Mouse (Mus musculus): ENCODE results near the gene Kdm4d. TPM values are rescaled to one million over a fixed set of nuclear protein-coding genes. Genes with fewer than 3 reads are reported as not detected.
A peak's percentile ranks its signal among the peaks of the same experiment; 100 is the strongest.
"Not testable (repeated sequence)": the region's sequence is repeated elsewhere in the genome, so short reads cannot be mapped to it uniquely, and the experiment has no call there.

Kdm4d gene
- total RNA-seq (2021): under 1 TPM; 0.09 to 0.11 TPM
- long read RNA-seq, experiment 1: 0 reads
- long read RNA-seq, experiment 2, partial matches to known transcripts: 1 of 1 reads
- long read RNA-seq, experiment 2, other reads (novel, unspliced or antisense): 0 of 1 reads

DNA sequence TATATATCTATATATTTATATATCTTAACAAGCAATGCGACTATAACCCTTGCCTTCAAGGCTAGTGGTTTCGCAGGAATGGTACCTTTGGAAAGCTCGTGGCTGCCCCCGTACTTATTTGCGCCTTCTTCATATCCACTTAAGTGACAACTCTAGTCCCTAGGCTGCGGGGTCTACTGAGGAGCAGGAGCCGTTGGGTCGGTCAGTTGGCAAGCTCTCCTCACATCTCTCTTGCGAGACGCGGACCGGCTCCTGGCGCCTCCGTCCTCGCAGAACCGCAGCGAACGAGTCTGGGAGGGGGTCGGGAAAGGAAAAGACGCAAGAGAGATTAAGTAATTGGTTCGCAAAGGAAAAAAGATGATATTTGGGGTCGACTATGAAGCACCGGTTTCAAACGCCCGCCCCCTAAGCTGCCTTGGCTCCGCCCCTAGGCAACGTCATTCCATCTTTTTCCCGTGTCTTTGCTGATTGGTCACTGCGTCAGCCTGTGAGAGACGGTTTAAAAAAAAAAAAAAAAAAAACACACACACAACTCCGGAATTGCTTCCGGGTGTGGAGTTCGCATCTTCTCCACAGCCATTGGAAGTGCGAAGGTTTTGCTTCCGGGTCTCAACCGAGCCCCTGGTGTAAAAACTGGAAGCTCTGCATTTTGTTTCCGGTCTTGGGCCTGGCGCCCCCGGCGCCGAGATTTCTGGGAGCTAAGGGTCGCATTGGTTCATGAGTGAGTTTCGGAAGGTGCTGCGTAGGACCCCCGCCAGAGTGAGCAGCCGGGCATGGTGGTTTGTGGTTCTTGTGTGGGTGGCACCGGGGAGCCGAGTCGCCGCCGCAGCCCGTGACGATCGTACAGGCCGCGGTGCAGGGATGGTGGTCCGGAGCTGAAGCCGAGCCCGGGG, at the start of gene Kdm4d, which contains the start of gene Cwc15:
Kdm4d (minus strand) TSS at position 460 of the 893 bp plus-strand sequence.
Cwc15 (plus strand) TSS at position 595 of the 893 bp plus-strand sequence.
- DNase-seq: peak; percentile 91

DNA sequence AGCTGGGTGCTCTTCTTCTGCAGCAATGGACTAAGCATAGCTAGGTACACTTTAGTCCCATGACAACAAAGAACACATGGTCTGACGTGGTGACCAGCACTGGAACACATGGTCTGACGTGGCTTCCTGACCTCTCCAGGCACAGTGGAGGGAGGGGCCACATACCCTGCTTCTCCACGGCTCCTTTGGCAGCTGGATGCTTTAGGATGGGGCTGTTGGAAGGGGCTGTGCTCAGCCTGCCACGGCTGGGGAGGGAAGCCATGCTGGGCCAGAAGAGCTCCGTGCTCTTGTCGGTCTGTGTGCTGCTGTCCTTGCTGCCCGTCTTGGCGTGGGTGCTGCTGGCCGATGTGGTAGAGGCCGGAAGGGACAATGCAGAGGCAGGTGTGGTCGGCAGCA, 48.1 kb upstream of the Kdm4d start:
- peak; percentile 20 for DNase-seq

DNA sequence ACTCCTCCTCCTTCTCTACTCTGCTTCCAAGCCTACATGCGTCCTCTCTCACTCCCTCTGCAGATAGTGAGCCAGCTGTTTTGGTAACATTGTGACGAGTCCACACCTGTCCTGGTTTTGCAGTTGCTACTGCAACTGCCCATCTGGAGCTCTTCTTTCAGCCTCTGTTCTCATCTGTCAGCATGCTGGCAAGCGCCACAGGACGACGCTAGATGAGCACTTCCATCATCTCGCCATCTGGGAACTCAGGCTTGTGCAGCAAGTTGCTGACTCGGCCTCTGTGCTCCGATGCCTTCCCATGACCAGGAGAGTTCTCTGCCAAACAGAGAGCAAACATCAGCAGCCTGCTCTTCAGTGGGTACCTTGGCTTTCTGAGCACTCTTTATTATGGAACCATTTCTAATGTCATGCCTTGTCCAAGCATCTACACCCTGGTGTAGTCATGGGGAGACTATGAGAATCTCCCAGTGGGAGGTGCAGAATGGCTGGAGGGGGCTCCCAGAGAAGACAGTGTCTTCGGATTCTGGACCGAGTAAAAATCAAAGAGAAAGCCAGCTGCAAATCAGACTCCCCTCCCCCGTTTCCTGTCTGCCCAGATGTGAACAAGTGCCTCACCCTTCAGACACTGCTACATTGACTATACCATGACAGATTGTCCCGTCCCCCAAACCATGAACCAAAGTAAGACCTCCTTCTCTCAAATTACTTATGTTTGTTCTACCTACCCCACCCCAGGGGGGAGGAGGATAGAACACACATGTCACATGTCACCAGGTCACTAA, 47.5 kb upstream of the Kdm4d start:
- peak; percentile 37 for DNase-seq

DNA sequence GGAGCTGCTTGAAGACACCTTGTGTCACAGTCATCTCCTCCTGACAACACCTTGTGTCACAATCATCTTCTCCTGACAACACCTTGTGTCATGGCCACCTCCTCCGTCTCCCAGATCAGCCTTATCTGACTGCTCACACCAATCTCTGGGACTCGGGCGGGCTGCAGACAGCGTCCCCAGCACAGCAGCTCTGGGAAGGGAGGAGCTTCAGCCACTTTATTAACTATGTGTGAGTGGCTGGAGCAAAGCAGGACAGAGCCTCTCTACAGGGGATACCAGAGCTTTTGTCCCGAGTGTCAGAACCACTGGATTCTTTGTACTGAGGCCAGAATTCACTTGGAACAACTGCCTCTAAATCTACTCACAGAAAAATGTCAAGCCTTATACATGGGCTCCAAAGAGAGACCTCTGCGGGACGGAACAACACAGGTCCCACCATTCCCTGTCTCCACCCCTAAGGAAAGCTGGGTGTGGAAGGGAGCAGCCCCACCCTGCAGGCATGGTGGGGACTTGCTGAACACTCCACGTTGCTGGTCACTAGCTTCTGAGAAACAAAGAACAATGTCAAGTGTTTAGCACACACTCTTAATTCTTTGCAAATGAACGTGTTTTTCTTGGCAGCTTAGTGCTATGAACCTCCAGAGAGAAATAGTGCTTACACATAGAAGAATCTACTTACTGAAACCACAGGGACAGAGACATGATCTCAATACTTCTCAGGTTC, 43.9 kb upstream of the Kdm4d start:
- DNase-seq: no peak

DNA sequence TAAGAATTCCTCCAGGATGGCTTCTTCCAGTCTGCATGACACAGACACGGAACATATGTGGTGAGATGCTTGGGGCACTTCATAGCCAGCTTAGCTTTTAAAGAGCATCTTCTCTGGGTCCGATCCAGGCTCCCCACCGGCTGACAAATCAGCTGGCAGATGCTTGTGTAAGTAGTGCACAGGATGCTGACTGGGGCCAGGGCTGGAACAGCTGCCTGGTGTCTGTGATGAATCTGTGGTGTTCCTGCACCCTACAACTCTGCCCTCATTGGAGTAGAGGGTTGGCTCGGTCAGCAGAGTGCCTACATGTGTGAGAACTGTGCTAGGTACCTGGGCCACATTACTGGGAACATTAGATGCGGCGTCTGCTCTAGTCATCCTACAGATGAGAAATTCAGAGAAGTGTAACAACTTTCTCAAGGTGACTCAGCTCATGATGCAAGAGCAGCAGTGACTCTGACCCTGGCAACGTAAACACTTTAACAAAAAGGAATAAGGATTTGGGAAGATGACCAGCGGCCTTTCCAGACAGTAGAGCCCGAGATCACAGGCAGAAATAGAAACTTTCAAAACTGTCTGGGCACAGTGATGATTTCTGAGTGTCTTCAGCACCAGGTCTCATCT, 34.7 kb upstream of the Kdm4d start:
- DNase-seq: no peak

DNA sequence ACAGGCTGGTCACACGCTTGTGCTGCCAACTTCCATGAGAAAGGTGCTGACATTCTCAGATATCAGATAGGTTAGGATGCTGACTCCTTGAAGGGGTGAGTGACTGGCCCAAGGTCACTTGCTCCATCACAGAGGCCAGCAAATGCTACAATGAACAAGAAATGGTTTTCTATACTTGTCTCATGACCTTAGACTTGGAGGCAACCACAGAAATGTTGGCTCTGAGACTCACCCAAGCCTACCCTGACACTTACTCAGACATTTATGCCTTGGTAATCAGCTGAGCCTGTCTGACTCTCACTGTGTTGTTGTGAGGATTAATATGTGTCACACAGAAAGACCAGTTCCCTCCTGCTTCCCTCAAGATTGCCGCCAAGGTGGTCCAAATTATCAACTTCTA, 33.4 kb upstream of the Kdm4d start:
- no peak for DNase-seq

DNA sequence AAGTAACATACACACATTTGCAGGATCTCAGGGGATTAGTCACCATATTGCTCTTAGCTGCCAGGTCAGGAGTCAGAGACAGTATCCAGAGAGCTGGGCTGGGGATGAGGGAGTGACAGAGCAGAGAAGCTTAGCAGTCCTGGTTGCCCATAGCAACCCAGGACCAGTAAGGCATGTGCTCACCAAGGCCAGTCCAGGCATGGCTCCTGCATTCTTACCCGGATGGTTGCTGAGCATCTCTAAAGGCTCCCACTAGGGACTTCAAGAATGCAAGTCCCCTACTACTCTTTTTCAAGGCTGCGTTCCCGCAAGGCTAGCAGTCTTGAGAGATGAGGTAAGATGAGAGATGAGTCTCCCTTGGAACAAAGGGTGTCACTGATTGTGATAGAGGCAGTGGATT, 32.0 kb upstream of the Kdm4d start:
- no peak for DNase-seq

DNA sequence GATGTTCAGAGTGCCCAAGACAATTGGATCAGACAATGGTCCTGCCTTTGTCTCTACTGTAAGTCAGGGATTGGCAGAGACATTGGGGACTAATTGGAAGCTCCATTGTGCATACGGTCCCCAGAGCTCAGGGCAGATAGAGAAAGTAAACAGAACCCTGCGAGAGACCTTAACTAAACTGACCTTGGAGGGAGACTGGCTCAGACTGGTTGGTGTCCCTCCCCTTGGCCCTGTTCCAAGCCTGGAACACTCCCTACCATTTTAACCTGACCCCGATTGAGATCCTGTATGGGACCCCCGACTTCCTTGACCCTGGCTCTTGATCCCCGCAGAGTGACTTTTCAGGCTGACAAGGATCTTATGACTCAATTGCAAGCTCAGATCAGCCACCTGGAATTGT, 29.7 kb upstream of the Kdm4d start:
- DNase-seq: no peak

DNA sequence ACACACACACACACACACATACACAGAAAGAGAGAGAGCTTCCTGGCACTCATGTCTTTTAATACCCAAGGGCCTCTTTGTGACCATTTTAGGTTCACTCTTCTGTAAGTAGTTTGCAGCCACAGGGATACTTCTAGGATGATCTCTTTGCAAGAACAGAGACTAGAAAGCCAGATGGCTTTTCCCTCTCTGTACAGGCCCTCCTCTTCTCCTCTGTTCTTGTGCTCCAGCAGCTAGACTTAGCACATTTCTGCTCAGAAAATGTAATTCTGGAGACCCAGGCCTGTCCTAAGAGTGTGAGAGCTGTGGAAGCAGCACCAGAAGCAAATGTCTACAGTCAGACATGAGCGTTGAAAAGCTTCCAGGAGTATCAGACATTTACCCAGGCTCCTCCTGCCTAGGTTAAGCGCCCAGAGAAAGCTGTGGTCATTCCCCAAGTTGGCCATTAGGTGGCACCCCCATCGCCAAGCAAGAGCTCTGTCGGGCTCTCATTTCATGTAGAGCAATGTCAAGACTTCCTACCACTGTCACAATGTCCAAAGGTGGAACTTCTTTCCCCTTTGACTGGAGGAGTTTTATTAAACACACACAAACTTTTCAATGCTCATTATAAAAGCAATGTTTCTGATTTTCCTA, 23.2 kb upstream of the Kdm4d start:
- DNase-seq: peak; percentile 75

DNA sequence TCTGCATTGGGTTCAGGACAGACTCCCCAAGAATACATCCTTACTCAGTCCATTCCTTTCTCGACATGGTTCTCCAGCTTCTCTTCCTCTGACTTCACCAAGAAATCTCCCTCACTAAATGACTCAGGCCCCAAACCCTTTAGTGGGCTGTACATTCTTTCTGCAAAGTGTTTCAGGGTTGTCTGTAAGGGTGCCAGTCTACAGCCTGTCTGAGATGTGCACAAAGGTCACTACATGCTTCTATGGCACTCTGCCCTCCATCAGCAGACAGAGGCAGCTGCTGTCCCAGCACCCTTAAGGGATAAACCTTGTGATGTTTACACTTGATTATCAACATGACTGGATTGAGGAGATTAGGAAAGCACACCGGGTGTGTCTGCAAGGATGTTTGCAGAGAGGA, 21.4 kb upstream of the Kdm4d start:
- DNase-seq: no peak

DNA sequence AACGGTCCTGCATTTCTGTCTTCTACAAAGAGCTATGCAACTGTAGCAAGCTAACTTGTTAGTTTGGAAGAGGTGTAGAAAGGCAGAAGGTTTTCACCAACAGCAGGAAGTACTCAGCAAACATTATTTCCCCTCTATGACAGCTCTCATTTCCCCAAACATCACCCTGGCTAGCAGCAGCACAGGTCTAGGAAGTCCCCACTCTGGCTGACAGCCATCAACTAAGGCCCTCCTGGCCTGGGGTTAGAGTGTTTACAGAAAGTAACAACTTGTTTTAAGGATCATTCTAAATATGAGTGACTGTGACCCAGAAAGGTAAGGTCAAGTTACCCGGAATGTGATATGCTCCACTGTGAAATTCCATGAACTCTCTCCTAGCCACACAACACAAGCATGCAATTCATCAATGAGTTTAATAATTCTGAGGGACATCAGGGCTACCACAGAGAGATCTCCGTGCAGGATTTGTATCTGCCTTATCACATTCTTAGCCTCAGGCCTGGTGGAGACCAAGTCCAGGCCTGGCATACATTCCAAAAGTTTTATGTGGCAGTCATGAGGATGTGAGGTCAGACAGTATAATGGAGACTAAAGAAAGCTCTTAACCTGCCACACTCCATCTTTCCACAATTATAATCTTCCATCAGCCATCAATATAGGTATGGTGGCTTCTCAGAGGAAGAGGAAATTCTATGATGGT, 20.8 kb upstream of the Kdm4d start:
- DNase-seq: no peak

DNA sequence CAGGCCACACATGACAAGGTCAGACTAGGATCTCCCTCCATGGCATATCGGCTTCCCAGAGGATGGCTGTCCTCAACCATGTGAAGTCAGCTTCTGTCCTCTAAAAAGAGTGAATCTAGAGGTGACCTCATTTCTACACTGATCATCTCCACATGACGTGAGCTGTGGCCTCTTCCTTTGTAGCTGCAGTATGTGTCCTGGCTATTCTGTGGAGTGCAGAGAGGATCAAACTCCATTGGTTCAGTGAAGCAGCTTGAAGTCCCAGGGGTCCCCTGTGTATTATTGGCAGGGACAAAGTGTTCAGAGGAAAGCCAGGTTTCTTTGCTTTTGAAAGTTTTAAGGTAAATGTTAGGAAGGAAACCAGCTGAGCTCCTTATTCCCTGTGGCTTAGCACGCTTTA, 17.8 kb upstream of the Kdm4d start:
- no peak for DNase-seq

DNA sequence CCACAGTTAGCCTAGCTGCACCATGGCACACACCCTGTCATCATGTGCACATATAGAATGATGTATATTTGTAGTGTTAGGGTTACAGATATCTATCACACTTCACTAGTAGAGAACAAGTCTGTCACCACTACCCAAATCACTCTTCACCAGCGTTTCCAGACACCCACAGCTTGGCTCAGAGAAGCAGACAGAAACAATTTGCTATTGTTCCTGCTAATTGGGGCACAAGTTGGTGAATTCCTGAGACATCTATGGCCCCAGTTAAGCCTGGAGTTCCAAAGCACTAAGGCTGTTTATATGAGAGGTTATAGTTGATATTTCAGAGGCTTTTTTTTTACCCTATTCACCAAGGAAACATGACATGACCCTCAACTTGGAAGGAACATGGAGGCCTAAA, 17.0 kb upstream of the Kdm4d start:
- no peak for DNase-seq

DNA sequence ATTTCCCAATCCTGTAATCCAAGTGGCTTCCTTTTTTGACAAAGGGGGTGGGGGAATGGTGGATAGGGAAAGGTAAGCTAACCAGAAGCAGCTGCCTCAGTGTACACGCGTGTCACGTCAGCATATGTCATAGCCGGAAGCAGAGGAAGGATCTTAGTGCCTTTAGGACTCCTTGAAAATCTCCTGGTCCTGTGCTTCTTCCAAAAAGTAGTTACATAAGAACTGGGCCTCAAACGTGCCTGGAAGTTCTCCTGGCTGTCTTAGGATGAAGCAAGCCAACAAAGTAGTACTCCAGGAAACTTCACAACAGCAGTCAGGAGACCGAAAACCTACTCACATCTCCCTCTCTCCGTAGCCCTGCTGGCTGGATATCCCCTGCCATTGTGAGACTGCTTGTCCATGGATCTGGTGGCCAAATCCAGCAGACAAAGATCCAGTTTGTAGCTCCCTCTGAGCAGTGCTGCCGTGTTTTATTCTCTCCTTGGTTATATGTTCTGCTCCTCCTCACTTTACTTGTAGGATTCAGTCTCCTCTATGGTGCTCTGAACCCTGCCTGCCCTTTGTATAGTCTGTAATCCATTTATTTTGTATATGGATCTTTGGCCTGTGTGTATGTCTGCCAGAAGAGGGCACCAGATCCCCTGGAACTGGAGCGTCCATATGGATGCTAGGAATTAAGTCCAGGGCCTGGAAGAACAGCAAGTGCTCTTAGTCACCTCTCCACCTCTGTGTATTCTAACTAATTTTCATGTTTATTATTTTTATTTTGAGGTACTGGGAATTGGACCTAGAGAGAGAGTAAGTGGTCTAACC, 12.6 kb upstream of the Kdm4d start:
- DNase-seq: peak; percentile 22

DNA sequence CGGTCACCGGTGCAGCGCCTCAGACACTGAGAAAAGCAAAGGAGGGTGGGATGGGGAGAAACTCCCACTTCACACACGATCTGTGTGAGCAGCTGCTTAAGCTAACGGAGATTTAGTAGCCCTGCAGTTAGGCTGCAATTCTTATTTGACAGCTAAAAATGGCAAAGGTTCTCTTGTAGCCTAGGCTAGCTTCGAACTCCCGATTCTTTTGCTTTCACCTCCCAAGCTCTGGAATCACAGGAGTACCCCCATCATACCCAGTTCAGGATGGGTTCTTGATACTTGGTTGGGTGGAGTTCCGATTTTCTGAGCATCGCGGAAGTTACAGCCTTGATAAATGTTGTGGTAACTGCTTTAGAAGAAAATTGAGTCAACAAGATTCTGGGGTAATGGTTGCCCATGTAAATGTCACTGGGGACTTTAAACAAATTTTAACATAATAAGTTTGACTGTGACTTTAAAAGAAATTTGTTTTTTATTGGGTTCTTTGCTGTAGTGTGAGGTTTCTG, 688 bp upstream of the Kdm4d start:
- DNase-seq: no peak

DNA sequence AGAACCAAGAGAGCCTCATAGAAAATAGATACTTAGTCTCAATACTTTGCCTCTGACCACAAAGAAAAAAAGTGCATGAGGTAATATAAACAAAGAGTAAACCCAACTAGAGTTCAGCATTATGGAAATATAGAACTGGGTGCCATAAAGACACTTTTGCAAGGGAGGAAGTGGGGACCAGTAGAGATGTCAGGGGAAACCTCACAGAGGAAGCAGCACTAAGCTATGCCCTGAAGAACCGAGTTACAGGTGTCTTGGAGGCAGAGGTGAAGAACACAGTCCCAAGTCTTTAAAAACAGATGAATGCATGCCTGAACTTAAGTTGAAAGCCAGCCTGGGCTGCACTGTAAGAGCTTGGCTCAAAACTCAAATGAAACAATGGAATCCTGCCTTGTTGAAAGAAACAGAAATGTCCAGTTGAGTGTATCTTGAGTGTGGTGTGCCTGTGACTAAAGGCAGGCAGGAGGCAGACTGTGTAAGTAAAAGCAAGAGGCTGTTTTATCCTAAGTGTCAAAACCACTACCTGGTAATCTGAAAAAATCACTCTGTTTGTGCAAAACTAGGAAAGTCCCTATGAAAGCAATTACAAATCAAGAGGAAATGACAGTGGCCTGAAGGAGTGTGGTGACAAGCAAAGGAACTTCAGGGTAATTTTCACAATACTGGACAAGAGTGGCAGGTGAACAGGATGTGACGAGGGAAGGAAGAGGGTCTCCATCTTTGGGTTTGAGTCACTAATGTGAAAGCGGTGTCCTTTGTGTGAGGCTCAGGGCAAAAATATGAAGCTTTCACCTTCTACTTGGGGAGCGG, 1.2 kb downstream of the Kdm4d start:
- DNase-seq: no peak

DNA sequence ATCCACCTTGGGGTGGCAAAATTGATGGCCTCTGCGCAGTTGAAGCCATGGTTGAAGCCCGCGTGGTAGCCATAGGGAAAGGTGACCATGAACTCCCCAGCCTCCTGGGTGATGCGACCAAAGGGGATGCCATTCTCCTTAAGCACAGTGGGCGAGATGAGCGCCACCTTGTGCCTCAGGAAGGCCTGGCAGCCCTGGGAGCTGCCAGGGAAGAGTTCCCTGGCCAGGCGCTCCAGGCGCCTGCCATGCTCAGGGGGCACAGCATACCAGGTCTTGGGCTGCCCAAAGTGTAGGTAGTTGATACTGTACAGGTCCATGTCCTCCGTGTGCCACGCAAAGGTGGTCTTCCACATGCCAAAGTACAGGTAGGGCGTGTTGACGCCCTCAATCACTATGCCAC, 36.6 kb downstream of the Kdm4d start:
- DNase-seq: not testable (repeated sequence)

DNA sequence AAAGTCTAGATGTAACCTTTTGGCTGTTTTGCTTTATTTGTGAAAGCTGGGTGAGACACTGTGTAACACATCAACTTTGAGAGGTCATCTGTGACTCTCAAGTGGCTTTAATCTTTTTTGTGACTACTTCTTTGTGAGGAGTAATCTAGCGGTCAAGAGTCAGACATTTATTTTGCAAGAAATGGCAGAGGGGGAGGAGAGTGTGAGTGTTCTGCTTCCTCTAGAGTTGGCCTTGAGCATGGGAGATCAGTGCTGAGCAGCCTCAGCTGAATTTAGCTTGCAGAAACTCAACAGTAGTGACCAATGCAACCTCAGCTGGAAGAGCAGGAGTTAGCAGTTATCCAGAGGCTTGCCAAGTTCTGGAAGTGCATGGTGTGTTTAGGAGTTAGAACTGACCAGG, 37.7 kb downstream of the Kdm4d start:
- DNase-seq: not testable (repeated sequence)

DNA sequence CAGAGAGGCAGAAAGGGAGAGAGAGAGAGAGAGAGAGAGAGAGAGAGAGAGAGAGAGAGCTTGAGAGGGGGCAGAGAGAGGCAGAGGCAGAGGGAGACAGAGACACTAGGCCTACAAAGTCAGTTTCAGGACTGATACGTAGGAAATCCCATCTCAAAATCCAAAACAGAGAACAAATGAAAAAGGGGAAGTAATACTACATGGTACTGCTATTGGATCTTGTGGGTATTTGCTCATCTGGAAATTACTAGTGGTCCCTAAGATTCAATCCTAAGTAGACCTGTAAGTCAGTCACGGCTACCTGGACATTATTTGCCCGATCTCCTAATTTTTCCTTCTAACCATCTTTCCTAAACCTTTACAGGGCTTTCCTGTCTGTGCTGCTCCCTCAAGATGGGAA, 44.0 kb downstream of the Kdm4d start:
- no peak for DNase-seq
